Mouse (Mus musculus) liver, embryonic 15.5 days (tissue): ENCODE results near the gene Gatb. TPM values are rescaled to one million over a fixed set of nuclear protein-coding genes. Genes with fewer than 3 reads are reported as not detected.
"Not testable (repeated sequence)": the region's sequence is repeated elsewhere in the genome, so short reads cannot be mapped to it uniquely, and the experiment has no call there.

Experiments used
- ATAC-seq: fragments of 200-750 bp; cut with Nextera tagmentation; 2 replicates; pipeline ENCODE4 v1.8.0; 2017; ENCODE audit warnings: moderate number of reproducible peaks, mild to moderate bottlenecking, moderate library complexity; ENCODE audit not compliant: insufficient read depth
- H3K27ac ChIP-seq: fragments of 300-500 bp; sonication (generic); replicated peaks from 2 replicates; pipeline ENCODE4 v1.5.1; 2015; ENCODE audit warnings: mild to moderate bottlenecking, inconsistent platforms
- H3K27me3 ChIP-seq: fragments of 300-500 bp; sonication (generic); 2 replicates; pipeline ENCODE4 v1.6.1; 2015; ENCODE audit warnings: mild to moderate bottlenecking, inconsistent platforms
- H3K36me3 ChIP-seq: fragments of 300-500 bp; sonication (generic); replicated peaks from 2 replicates; pipeline ENCODE4 v1.6.1; 2015; ENCODE audit warnings: moderate library complexity, mild to moderate bottlenecking, inconsistent platforms
- H3K4me1 ChIP-seq: fragments of 300-500 bp; sonication (generic); replicated peaks from 2 replicates; pipeline ENCODE4 v1.6.1; 2015; ENCODE audit warnings: inconsistent platforms
- H3K4me2 ChIP-seq: fragments of 300-500 bp; sonication (generic); 2 replicates; pipeline ENCODE4 v1.6.1; 2015; ENCODE audit warnings: moderate library complexity, mild to moderate bottlenecking, inconsistent platforms
- H3K4me3 ChIP-seq: fragments of 300-500 bp; sonication (generic); replicated peaks from 2 replicates; pipeline ENCODE4 v1.5.1; 2015; ENCODE audit warnings: mild to moderate bottlenecking, inconsistent platforms
- H3K9ac ChIP-seq: fragments of 300-500 bp; sonication (generic); 2 replicates; pipeline ENCODE4 v1.6.1; 2015; ENCODE audit warnings: moderate library complexity, mild to moderate bottlenecking, inconsistent platforms
- H3K9me3 ChIP-seq: fragments of 300-500 bp; sonication (generic); replicated peaks from 2 replicates; pipeline ENCODE4 v1.6.1; 2016; ENCODE audit warnings: inconsistent platforms
- WGBS: fragments of 180-500 bp; shearing (Covaris S2); methylation state at CpG from one replicate; pipeline ENCODE4 v1.1.7; 2015; ENCODE audit warnings: mixed read lengths; ENCODE audit not compliant: insufficient replicate concordance; 5-methylcytosine and 5-hydroxymethylcytosine counted together
- polyA plus RNA-seq: library from polyadenylated mRNA; unstranded; fragments of >200 nt; fragmentation: Nextera tagmentation; extraction: Ambion mirVana; gene quantifications from 2 replicates; pipeline ENCODE4 v1.2.1, GENCODE M21; 2015

Gatb gene
- polyA plus RNA-seq, 1 experiment from 2014 or later: 17.1 TPM

DNA sequence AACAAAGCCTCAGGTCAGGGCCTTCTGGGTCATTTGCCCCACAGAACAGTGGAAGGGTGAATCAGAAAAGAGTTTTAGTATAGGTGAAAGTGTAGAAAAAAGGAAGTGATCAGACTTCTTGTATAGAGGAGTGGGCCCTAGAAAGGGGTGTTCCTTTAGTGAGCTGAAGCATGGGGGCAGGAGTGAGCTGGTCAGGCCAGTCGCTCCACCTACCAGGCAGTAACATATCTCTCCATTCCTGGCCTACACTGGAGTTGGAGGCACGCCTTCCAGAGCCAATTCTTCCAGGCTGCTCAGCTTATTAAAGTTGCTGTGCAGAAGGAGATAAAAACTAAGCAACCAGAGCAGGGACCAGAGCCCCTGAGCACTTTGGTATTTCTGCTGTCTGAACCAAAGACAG, 9.3 kb upstream of the Gatb start:
- 32% methylated on average over 2 of the region's 2 CpGs for WGBS
- no peak overlapping the region for H3K4me2 ChIP-seq
- H3K27ac ChIP-seq: no peak overlapping the region
- no peak overlapping the region for H3K4me3 ChIP-seq
- H3K4me1 ChIP-seq: no peaks in the 10 kb centered on the region
- H3K9me3 ChIP-seq: no peaks in the 10 kb centered on the region
- H3K9ac ChIP-seq: no peak overlapping the region
- H3K27me3 ChIP-seq: no peaks in the 10 kb centered on the region
- no peaks in the 10 kb centered on the region for H3K36me3 ChIP-seq
- ATAC-seq: no peak

GRCm38 (mm10) chr3:85571276-85571675, 2.6 kb upstream of the Gatb start:
- no peaks in the 10 kb centered on the region for H3K27me3 ChIP-seq
- no peak overlapping the region for H3K4me2 ChIP-seq
- no peak for ATAC-seq
- H3K4me3 ChIP-seq: no peak overlapping the region
- 53% methylated on average over 2 of the region's 2 CpGs for WGBS
- no peak overlapping the region for H3K9ac ChIP-seq
- H3K9me3 ChIP-seq: no peaks in the 10 kb centered on the region
- peaks cover 10% of the 10 kb centered on the region for H3K4me1 ChIP-seq
- H3K27ac ChIP-seq: no peak overlapping the region
- H3K36me3 ChIP-seq: no peaks in the 10 kb centered on the region

GRCm38 (mm10) chr3:85572502-85572901, 1.4 kb upstream of the Gatb start:
- H3K9ac ChIP-seq, H3K9me3 ChIP-seq, H3K4me3 ChIP-seq, ATAC-seq, H3K27ac ChIP-seq, H3K36me3 ChIP-seq, H3K27me3 ChIP-seq, H3K4me2 ChIP-seq: not testable (repeated sequence)
- WGBS: 77% methylated on average over 8 of the region's 8 CpGs
- peaks cover 10% of the 10 kb centered on the region for H3K4me1 ChIP-seq

- H3K9ac ChIP-seq: 0 out of 2 replicates have a peak overlapping the region, but pooled peaks have one; percentile 45
- H3K4me3 ChIP-seq: peak overlapping the region; percentile 80
- no peaks in the 10 kb centered on the region for H3K27me3 ChIP-seq
- H3K4me1 ChIP-seq: peaks cover 10% of the 10 kb centered on the region
- 13% methylated on average over 6 of the region's 6 CpGs for WGBS
- H3K4me2 ChIP-seq: peak overlapping the region; percentile 82
- ATAC-seq: peak; percentile 8
- H3K9me3 ChIP-seq: no peaks in the 10 kb centered on the region
- no peaks in the 10 kb centered on the region for H3K36me3 ChIP-seq
- H3K27ac ChIP-seq: no peak overlapping the region
These were observed 579 bp upstream of the Gatb start for GRCm38 (mm10) chr3:85573216-85573863.

DNA sequence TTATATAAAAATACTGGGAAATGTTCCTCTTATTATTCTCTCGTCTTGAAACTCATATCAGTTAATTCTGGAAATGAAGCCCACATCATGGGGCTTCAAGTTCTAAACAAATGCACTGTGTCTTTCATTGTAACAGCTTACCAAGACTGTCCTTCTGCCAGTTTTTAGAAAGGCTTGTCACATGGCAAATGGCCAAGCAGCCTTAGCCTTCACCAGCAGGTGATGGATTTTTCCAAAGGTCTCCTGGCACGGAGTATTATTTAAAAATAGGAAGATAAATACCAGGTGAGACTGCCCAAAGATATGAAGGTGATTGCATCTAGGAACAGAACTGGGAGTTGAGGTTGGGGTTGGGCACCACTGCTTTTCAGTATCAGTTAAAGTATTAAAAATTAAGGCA, 8.8 kb downstream of the Gatb start:
- Histone ChIP-seq H3K4me1 (peaks cover 32% of the 10 kb centered on the region), H3K27me3 (no peaks in the 10 kb centered on the region), H3K9me3 (no peaks in the 10 kb centered on the region), H3K9ac (no peak overlapping the region), H3K4me3 (no peak overlapping the region), H3K4me2 (no peak overlapping the region), H3K27ac (no peak overlapping the region), H3K36me3 (peaks cover 5% of the 10 kb centered on the region; the same call in 1 of the 2 replicates)
- 67% methylated on average over 2 of the region's 2 CpGs for WGBS
- ATAC-seq: no peak

- H3K36me3 ChIP-seq: peaks cover 5% of the 10 kb centered on the region; the same call in 1 of the 2 replicates
- peaks cover 32% of the 10 kb centered on the region for H3K4me1 ChIP-seq
- no peak for ATAC-seq
- no peak overlapping the region for H3K4me3 ChIP-seq
- H3K9ac ChIP-seq: no peak overlapping the region
- H3K4me2 ChIP-seq: no peak overlapping the region
- WGBS: 51% methylated on average over 5 of the region's 5 CpGs
- H3K27ac ChIP-seq: no peak overlapping the region
- no peaks in the 10 kb centered on the region for H3K27me3 ChIP-seq
- H3K9me3 ChIP-seq: no peaks in the 10 kb centered on the region
These were observed 9.3 kb downstream of the Gatb start for GRCm38 (mm10) chr3:85583194-85583593.

GRCm38 (mm10) chr3:85584966-85585365, 11.0 kb downstream of the Gatb start:
- H3K4me1 ChIP-seq: peaks cover 44% of the 10 kb centered on the region
- peaks cover 2% of the 10 kb centered on the region; the same call in 1 of the 2 replicates for H3K36me3 ChIP-seq
- ATAC-seq: peak; percentile 87
- WGBS: 22% methylated on average over 4 of the region's 4 CpGs
- peak overlapping the region; percentile 51; the same call in 1 of the 2 replicates for H3K27ac ChIP-seq
- no peaks in the 10 kb centered on the region for H3K9me3 ChIP-seq
- no peak overlapping the region for H3K4me3 ChIP-seq
- no peaks in the 10 kb centered on the region for H3K27me3 ChIP-seq
- no peak overlapping the region for H3K9ac ChIP-seq
- peak overlapping the region; percentile 27 for H3K4me2 ChIP-seq

DNA sequence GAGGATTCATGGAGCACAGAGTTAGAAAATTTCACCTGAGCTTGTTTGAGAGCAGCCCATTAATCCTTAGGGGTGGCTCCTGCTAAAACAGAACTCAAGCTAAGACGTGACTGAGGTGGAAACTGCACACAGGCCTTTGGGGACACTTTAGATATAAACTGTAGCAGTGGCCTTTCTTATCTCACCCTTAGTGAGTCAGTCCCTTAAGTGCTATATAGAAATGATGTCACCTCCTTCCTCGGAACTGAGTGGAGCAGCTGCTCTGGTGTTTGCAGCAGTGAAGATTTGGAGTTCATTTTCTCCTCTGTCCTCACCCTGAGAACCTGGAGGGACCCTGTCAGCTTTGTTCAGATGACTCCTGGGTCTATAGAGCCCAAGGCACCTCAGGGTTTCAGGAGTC, 14.8 kb downstream of the Gatb start:
- Histone ChIP-seq H3K36me3 (no peaks in the 10 kb centered on the region), H3K4me2 (no peak overlapping the region), H3K27me3 (no peaks in the 10 kb centered on the region), H3K9ac (no peak overlapping the region), H3K4me1 (peaks cover 50% of the 10 kb centered on the region), H3K9me3 (no peaks in the 10 kb centered on the region), H3K4me3 (no peak overlapping the region), H3K27ac (peak overlapping the region; percentile 64; the same call in 1 of the 2 replicates)
- 12% methylated on average over 2 of the region's 2 CpGs for WGBS
- ATAC-seq: peak; percentile 71

DNA sequence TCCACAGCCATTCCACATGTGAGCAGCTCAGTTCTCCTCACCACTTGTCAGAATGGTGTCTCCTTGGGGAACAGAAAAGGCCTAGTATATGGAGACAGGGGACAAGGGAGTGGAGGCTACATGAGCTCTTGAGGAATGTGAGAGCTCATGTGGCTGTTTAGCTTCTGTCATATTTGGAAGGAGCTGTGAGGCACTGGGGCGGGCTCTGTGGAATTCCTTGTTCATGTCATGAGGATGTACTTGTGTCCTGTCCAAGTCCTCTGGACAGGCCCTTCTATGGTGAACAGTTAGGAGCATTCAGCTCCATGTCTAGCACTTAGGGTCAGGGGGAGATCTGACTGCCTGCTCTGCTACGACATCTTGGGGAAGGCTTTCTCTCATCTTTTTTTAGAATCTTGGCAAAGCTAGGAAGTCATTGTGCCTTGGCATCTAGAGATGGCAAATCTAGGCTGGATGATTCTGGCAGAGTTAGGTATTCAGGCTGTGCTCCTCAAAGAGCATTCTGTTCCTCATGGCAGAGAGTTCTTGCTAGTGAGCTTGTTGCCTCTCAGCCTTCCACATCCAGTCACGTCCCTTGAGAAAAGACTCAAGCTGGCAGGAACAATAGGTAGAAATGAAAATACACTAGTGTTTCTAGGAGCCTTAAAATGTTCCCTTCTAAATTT, 16.3 kb downstream of the Gatb start:
- H3K27ac ChIP-seq: no peak overlapping the region
- no peaks in the 10 kb centered on the region for H3K9me3 ChIP-seq
- H3K27me3 ChIP-seq: no peaks in the 10 kb centered on the region
- H3K4me1 ChIP-seq: peaks cover 37% of the 10 kb centered on the region
- no peak for ATAC-seq
- no peak overlapping the region for H3K4me3 ChIP-seq
- H3K4me2 ChIP-seq: no peak overlapping the region
- no peak overlapping the region for H3K9ac ChIP-seq
- H3K36me3 ChIP-seq: no peaks in the 10 kb centered on the region
- WGBS: 79% methylated on average over 3 of the region's 3 CpGs

GRCm38 (mm10) chr3:85592067-85592466, 18.1 kb downstream of the Gatb start:
- 21% methylated on average over 4 of the region's 4 CpGs for WGBS
- peaks cover 26% of the 10 kb centered on the region for H3K4me1 ChIP-seq
- H3K4me3 ChIP-seq: no peak overlapping the region
- H3K27ac ChIP-seq: no peak overlapping the region
- no peaks in the 10 kb centered on the region for H3K36me3 ChIP-seq
- no peaks in the 10 kb centered on the region for H3K9me3 ChIP-seq
- H3K4me2 ChIP-seq: peak overlapping the region; percentile 5
- ATAC-seq: peak; percentile 72
- no peak overlapping the region for H3K9ac ChIP-seq
- H3K27me3 ChIP-seq: no peaks in the 10 kb centered on the region

DNA sequence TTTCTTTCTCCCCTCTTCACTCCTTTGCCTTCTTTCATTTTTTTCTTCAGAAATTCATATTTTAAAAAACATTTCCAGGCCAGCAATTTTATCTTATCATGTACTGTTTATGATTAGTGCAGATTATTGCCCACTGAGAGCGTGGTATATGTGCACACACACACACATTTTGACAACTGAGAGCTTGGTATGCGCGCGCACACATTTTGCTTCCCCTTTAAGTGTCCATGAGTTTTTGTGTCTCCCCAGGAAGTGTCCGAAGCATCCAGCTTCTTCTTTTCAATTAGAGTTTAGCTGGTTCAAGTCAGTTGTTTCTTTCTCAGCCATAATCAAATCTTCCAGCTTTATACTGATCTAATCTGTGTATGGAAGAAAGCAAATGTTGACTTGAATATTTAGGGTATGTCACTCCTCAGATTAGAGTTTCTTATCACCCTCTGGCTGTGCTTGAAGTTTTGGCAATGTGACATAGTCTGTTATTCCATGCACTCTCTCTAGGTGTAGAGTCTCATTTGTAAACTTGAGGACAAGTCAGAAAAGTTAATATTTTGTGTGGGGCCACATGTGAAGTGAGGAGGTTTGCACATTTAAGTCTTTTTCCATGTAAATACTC, 18.8 kb downstream of the Gatb start:
- no peak for ATAC-seq
- Histone ChIP-seq H3K27ac (no peak overlapping the region), H3K36me3 (no peaks in the 10 kb centered on the region), H3K4me1 (peaks cover 21% of the 10 kb centered on the region), H3K27me3 (no peaks in the 10 kb centered on the region), H3K4me3 (no peak overlapping the region), H3K9ac (no peak overlapping the region), H3K4me2 (peak overlapping the region; percentile 5; the same call in 1 of the 2 replicates), H3K9me3 (no peaks in the 10 kb centered on the region)
- WGBS: 56% methylated on average over 5 of the region's 5 CpGs
